Mouse (Mus musculus): Measurements from ENCODE around the gene Cacng7. TPM values are rescaled to one million over a fixed set of nuclear protein-coding genes. Genes with fewer than 3 reads are reported as not detected.
A peak's percentile ranks its signal among the peaks of the same experiment; 100 is the strongest.
"Not testable (repeated sequence)": the region's sequence is repeated elsewhere in the genome, so short reads cannot be mapped to it uniquely, and the experiment has no call there.

Gene Cacng7
- polyA plus RNA-seq, 1 experiment = 1.1 TPM

DNA sequence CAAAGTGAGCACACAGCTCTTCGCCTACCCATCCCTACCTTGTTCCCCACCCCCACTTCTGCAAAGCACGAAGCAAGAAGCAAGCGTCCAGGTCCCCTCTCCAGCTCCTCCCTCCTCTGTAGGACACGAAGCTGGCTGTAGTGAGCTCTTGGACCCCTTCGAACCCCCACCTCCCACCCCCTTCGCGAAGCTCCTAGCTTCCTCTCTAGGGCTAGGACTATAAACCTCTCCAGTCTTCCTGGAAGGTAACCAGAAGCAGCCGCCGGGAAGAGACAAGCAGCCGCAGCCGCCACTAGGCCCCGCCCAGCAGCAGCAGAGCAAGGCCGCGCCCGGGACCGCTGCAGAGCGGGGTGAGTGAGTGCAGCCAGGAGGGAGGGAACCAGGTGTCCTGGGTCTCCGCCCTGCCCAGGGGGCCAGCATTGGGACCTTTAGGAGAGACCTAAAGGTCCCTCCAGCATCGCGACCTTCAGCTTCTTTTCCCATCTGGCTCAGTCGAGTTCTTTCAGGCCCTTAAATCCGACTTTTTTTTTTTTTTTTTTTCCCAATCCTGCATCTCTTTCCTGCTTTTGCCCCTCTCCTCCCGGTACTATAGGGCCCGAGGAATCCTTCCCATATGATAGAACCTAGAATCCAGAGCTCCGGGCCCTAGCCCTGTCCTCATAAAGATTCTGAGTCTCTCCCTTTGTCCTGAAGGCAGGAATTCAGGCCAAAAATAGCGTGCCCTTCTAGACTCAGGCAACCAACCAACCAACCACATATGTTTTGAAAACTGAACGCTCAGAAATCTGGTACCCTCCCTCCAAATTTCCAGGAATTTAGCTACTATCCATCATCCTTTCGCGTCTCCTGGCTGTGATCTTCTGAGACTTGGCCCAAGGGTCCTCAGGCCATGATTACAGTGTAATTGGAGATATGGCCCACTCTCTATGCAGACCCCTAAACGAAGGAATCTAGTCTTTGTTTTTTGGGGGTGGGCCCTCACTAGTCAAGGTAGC lies 43.5 kb upstream of the Cacng7 start, which contains the start of the genes Myadm and Prkcg:
TSS of gene Myadm (plus strand) at position 105 of the 995 bp plus-strand sequence.
TSS of gene Prkcg (plus strand) at position 204 of the 995 bp plus-strand sequence.
- Histone ChIP-seq H3K27me3 (ENCODE audit: control insufficient read depth, insufficient read depth, insufficient read length) (no peaks in the 10 kb centered on the region), H3K36me3 (ENCODE audit: control insufficient read depth, insufficient read depth) (peaks cover 11% of the 10 kb centered on the region), H3K79me3 (ENCODE audit: low read depth) (peaks cover 27% of the 10 kb centered on the region), H3K79me2 (ENCODE audit: control insufficient read depth, insufficient read depth) (peaks cover 36% of the 10 kb centered on the region), H3K4me3 (ENCODE audit: insufficient read depth, poor library complexity, severe bottlenecking) (peak within 1 kb of the TSS; percentile 51), H3ac (ENCODE audit: control insufficient read depth, insufficient read length, low read depth) (peak within 1 kb of the TSS; percentile 73)
- TF ChIP-seq CTCF (IDR thresholded peaks at IDR 0.05; ENCODE audit: control insufficient read depth, insufficient read depth, insufficient read length) = no peak
- TF ChIP-seq CEBPB (IDR thresholded peaks at IDR 0.05; ENCODE audit: low read depth) = no peak
- TF ChIP-seq MAX (IDR thresholded peaks at IDR 0.05) = no peak
- TF ChIP-seq MYOG (IDR thresholded peaks at IDR 0.05; ENCODE audit: control insufficient read depth, extremely low read depth, insufficient read length) = no peak
- TF ChIP-seq MYOD1 (IDR thresholded peaks at IDR 0.05; ENCODE audit: control insufficient read depth, insufficient read length, low read depth) = no peak
- TF ChIP-seq USF1 (IDR thresholded peaks at IDR 0.05; ENCODE audit: low read depth) = no peak
- no peak for TF ChIP-seq FOSL1 (IDR thresholded peaks at IDR 0.05; ENCODE audit: insufficient read depth, low read length, poor library complexity, severe bottlenecking)

DNA sequence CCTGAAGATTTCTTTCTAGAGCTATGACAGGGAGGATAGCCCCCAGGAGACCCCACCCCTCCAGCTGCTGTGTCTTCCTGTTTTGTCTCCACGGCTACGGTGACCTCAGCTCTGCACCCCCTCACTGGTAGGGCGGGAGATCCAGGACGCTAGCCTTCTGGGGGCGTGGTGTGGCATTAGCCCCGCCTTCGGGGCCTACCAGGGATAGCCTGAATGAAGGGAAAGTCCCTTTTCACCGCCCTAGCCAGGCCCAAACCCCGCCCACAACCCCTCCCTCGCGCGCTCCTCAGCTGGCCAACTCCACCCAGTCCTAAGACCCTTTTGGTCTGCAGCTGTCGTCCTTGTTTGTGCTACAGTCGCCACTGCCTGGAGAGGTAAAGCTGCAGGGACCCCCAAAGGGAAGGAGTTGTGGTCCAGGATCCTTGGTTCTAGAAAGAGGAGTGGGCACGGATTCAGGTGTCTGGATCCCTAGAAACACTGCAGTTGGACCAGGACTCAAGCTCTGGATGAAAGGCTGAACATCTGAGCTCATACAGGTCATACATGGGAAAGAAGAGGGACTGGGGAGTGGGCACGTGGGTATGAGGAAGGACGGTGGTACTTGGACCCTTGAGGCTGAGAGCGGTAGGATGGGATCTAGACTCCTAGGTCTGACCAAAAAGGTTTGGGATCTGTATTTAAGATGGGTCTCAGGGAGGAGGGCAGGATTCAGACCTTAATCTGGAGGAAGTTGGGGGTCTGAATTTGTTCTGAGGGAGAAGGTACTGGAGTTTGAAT lies 42.3 kb upstream of the Cacng7 start:
- TF ChIP-seq CEBPB (IDR thresholded peaks at IDR 0.05; ENCODE audit: low read depth) (no peak), MYOD1 (IDR thresholded peaks at IDR 0.05; ENCODE audit: control insufficient read depth, insufficient read length, low read depth) (peak; percentile 51)

DNA sequence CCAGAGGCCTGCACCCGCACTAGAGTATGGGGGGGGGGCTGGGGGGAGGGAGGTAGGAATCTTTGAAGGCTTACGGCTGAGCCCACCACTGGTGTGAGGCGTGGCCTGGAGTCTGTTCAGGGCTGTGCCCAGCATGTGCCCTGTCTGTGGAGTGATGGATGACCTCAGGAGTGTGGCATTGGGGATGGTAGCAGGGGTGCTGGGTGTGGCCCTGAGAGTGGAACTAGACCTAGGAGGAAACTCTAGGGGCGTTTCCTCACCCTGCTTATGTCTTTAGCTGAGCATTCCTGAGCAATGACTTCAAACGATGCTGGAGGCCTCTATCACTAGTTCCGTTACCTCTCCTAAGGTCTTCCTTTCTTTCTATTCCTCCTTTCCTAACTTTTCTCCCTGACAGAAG lies 41.6 kb upstream of the Cacng7 start:
- Histone ChIP-seq H3K79me3 (ENCODE audit: low read depth) (peaks cover 45% of the 10 kb centered on the region), H3K36me3 (ENCODE audit: control insufficient read depth, insufficient read depth) (peaks cover 25% of the 10 kb centered on the region), H3K4me3 (ENCODE audit: insufficient read depth, poor library complexity, severe bottlenecking) (peak overlapping the region; percentile 51), H3ac (ENCODE audit: control insufficient read depth, insufficient read length, low read depth) (peak overlapping the region; percentile 76), H3K27me3 (ENCODE audit: control insufficient read depth, insufficient read depth, insufficient read length) (no peaks in the 10 kb centered on the region), H3K79me2 (ENCODE audit: control insufficient read depth, insufficient read depth) (peaks cover 55% of the 10 kb centered on the region)
- TF ChIP-seq FOSL1 (IDR thresholded peaks at IDR 0.05; ENCODE audit: insufficient read depth, low read length, poor library complexity, severe bottlenecking) (no peak), MAX (IDR thresholded peaks at IDR 0.05) (peak; percentile 90)

More for the DNA sequence above, 42.3 kb upstream of the Cacng7 start:
- Histone ChIP-seq H3K4me3 (ENCODE audit: insufficient read depth, poor library complexity, severe bottlenecking) (peak overlapping the region; percentile 51), H3ac (ENCODE audit: control insufficient read depth, insufficient read length, low read depth) (peak overlapping the region; percentile 76), H3K79me3 (ENCODE audit: low read depth) (peaks cover 37% of the 10 kb centered on the region), H3K36me3 (ENCODE audit: control insufficient read depth, insufficient read depth) (peaks cover 20% of the 10 kb centered on the region), H3K79me2 (ENCODE audit: control insufficient read depth, insufficient read depth) (peaks cover 48% of the 10 kb centered on the region), H3K27me3 (ENCODE audit: control insufficient read depth, insufficient read depth, insufficient read length) (no peaks in the 10 kb centered on the region)

DNA sequence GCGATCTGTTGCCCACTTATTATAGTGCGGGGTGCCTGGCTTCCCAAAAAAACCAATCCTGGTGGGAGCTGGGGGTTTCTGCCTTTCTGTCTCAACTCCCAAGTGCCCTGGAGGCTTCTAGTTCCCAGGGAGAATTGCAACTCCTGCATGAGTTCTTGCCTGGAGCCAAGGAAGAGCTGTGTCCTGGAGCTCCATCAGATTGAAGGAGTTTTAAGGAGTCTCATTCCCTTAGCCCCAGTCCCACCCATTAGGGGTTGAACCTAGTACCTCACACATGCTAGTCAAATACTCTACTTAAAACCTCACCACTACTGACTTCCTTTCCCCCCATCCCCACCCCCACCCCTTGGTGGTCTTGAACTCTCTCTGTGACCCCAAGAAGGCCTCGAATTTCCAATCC lies 41.0 kb upstream of the Cacng7 start:
- H3ac ChIP-seq (ENCODE audit: control insufficient read depth, insufficient read length, low read depth) = peak overlapping the region; percentile 71
- peaks cover 50% of the 10 kb centered on the region for H3K79me3 ChIP-seq (ENCODE audit: low read depth)
- peaks cover 61% of the 10 kb centered on the region for H3K79me2 ChIP-seq (ENCODE audit: control insufficient read depth, insufficient read depth)
- H3K4me3 ChIP-seq (ENCODE audit: insufficient read depth, poor library complexity, severe bottlenecking) = peak overlapping the region; percentile 42
- TF ChIP-seq USF1 (IDR thresholded peaks at IDR 0.05; ENCODE audit: low read depth) (no peak), CTCF (IDR thresholded peaks at IDR 0.05; ENCODE audit: control insufficient read depth, insufficient read depth, insufficient read length) (no peak), MAX (IDR thresholded peaks at IDR 0.05) (no peak), MYOG (IDR thresholded peaks at IDR 0.05; ENCODE audit: control insufficient read depth, extremely low read depth, insufficient read length) (no peak)
- no peaks in the 10 kb centered on the region for H3K27me3 ChIP-seq (ENCODE audit: control insufficient read depth, insufficient read depth, insufficient read length)
- peaks cover 31% of the 10 kb centered on the region for H3K36me3 ChIP-seq (ENCODE audit: control insufficient read depth, insufficient read depth)

DNA sequence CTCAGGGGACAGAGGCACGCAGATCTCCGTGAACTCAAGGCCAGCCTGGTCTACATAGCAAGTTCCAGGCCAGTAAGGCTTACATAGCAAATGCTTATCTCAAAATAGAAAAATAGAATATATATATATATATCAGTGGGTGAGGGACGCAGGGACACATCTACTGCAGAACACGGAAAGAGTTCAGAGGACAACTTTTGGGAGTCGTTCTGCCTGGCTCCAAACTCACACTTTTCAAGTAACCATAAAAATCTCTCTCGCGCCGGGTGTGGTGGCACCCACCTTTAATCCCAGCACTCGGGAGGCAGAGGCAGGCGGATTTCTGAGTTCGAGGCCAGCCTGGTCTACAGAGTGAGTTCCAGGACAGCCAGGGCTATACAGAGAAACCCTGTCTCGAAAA lies 40.5 kb upstream of the Cacng7 start:
- peaks cover 36% of the 10 kb centered on the region for H3K36me3 ChIP-seq (ENCODE audit: control insufficient read depth, insufficient read depth)
- H3K4me3 ChIP-seq (ENCODE audit: insufficient read depth, poor library complexity, severe bottlenecking) = peak overlapping the region; percentile 42
- peaks cover 55% of the 10 kb centered on the region for H3K79me3 ChIP-seq (ENCODE audit: low read depth)
- peaks cover 66% of the 10 kb centered on the region for H3K79me2 ChIP-seq (ENCODE audit: control insufficient read depth, insufficient read depth)
- not testable (repeated sequence) for H3K27me3 ChIP-seq (ENCODE audit: control insufficient read depth, insufficient read depth, insufficient read length)
- H3ac ChIP-seq (ENCODE audit: control insufficient read depth, insufficient read length, low read depth) = peak overlapping the region; percentile 71

DNA sequence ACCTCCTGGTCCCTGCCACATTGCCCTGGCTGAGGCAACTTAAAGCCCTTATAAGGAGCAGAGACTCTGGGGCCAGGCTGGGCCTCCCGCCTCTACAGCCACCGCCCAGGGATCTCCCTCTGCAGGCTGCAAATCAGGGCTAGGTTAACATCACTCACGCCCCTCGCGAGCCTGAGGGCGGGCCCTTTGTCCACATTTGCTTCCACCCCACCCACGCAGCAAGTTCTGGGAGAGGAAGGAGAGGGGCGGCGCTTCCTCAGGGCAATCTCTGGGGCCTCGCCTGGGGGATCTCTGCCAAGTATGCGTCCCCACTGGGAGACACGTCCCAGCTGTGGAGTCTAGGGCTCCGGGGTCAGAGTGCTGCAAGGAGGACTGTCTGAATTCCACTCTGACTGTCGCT lies 40.0 kb upstream of the Cacng7 start:
- Histone ChIP-seq H3K36me3 (ENCODE audit: control insufficient read depth, insufficient read depth) (peaks cover 41% of the 10 kb centered on the region), H3K4me3 (ENCODE audit: insufficient read depth, poor library complexity, severe bottlenecking) (peak overlapping the region; percentile 42), H3K27me3 (ENCODE audit: control insufficient read depth, insufficient read depth, insufficient read length) (no peaks in the 10 kb centered on the region), H3K79me3 (ENCODE audit: low read depth) (peaks cover 60% of the 10 kb centered on the region), H3ac (ENCODE audit: control insufficient read depth, insufficient read length, low read depth) (peak overlapping the region; percentile 67), H3K79me2 (ENCODE audit: control insufficient read depth, insufficient read depth) (peaks cover 69% of the 10 kb centered on the region)
- no peak for TF ChIP-seq USF1 (IDR thresholded peaks at IDR 0.05; ENCODE audit: low read depth)
- TF ChIP-seq MAX (IDR thresholded peaks at IDR 0.05) = peak; percentile 57
